Comparison of ENCODE assay signal across 13 mouse cellular contexts in the genomic region with DNA sequence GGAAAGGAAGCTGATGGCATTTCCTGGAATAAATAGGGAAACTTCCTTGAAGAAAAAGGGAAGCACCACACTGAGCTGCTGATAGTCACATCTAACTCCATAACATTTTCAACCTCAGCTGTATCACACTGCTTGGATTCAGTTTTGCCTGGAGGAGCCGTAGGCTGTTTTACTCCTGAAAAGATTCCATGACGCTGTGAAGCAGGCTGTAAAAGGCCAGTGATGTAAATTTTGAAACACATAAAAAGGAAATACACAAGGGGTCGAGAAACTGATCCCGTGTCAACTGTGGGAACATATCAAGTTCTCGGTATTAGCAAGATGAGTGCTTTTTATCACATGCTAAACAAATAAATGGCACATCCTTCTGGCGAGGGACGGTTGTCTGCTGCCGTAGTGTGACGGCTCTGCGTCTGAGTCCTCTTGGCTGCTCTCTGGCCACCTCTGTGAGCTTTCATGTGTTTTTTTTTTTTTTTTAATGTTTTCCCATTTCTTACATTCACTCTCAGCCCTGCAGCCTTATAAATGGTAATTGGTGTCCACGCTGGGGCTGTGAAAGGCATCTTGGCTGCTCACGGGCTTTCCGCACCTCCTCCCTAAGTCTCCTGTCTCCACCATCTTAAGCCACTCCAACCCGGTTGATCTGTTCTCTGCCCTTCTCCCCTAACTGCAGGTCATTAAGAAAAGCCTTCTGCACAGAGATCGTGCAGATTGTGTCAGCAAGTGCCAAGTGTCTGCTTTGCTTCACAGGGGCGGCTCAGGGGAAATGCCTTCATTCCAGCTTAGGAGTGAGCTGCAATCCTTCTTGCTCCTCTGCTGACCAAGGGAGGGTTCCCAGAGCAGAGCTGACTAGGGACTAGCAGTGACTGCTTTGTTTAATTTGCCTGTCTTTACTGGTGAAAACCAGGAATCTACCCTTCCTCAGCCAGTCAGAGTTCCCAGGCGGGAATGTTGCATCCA.
A peak's percentile ranks its signal among the peaks of the same experiment; 100 is the strongest.
DNase-seq lines count a peak whose midpoint lies in the region; ATAC-seq and TF ChIP-seq lines count a peak whose summit lies in the region.
"Had no signal": no experiment of that assay in that cellular context is flagged by ENCODE, and none has a peak within 500 bp of the region (broad histone marks: within the 10 kb centered on the region; RNA-seq: fewer than 3 reads in every experiment).

No protein-coding gene starts in this region.

- no peak for TF ChIP-seq CTCF in brain, embryonic 14.5 days (IDR thresholded peaks at IDR 0.05; ENCODE audit: borderline replicate concordance, extremely low read depth, insufficient read depth, insufficient read length)

- DNase-seq in heart, adult 11 months = peak; percentile 50
- no peak for DNase-seq in heart, postnatal 14 days
- peak; percentile 30 for DNase-seq in brain, embryonic 14.5 days (ENCODE audit: low read depth)
- no peak for DNase-seq in liver
- no peak for DNase-seq in thymus, adult 18-20 months
- DNase-seq: adrenal gland, adult 2 months; cerebellum, adult 8-10 months had no signal

- H3K27me3 ChIP-seq in kidney, embryonic 14.5 days (ENCODE audit: control insufficient read depth, insufficient read depth, low read length) = no peaks in the 10 kb centered on the region
- no peaks in the 10 kb centered on the region for H3K27me3 ChIP-seq in kidney, embryonic 16.5 days (ENCODE audit: insufficient read depth, low read length)
- peaks cover 20% of the 10 kb centered on the region; the same call in 1 of the 2 replicates for H3K27me3 ChIP-seq in limb, embryonic 13.5 days
- H3K27me3 ChIP-seq: liver, embryonic 12.5 days had no signal

- no peak for ATAC-seq in kidney, embryonic 14.5 days (ENCODE audit: low FRiP score, low TSS enrichment)
- ATAC-seq in kidney, embryonic 16.5 days (ENCODE audit: low FRiP score, low TSS enrichment) = no peak
- peak; percentile 72; the same call in 1 of the 2 replicates for ATAC-seq in limb, embryonic 13.5 days (ENCODE audit: low FRiP score, low read depth)
- ATAC-seq: liver, embryonic 12.5 days had no signal

- H3K9ac ChIP-seq in kidney, embryonic 14.5 days (ENCODE audit: low read depth, low read length) = no peak overlapping the region; the same call in 1 of the 2 replicates
- no peak overlapping the region for H3K9ac ChIP-seq in kidney, embryonic 16.5 days (replicated peaks; ENCODE audit: low read length)
- H3K9ac ChIP-seq in limb, embryonic 13.5 days = no peak overlapping the region
- H3K9ac ChIP-seq: embryonic facial prominence, embryonic 13.5 days; liver, embryonic 12.5 days had no signal

- WGBS in kidney, embryonic 14.5 days = 26% methylated on average over 17 of the region's 17 CpGs
- 29% methylated on average over 17 of the region's 17 CpGs for WGBS in kidney, embryonic 16.5 days
- WGBS in limb, embryonic 13.5 days = 21% methylated on average over 17 of the region's 17 CpGs

- H3K4me1 ChIP-seq in kidney, embryonic 14.5 days (ENCODE audit: control insufficient read depth, insufficient read depth, low read length) = peaks cover 10% of the 10 kb centered on the region; the same call in 1 of the 2 replicates
- 0 out of 2 replicates have a peak, but pooled peaks cover 9% of the 10 kb centered on the region for H3K4me1 ChIP-seq in kidney, embryonic 16.5 days (ENCODE audit: insufficient read depth, low read length)
- peaks cover 34% of the 10 kb centered on the region for H3K4me1 ChIP-seq in limb, embryonic 13.5 days
- H3K4me1 ChIP-seq: liver, embryonic 12.5 days had no signal

- intact Hi-C loops in heart, postnatal 14 days (cut with DNase I) = no loop called here

- H3K9me3 ChIP-seq in kidney, embryonic 14.5 days (ENCODE audit: control insufficient read depth, low read length) = no peaks in the 10 kb centered on the region
- no peaks in the 10 kb centered on the region for H3K9me3 ChIP-seq in kidney, embryonic 16.5 days (ENCODE audit: low read length)
- H3K9me3 ChIP-seq in limb, embryonic 13.5 days = no peaks in the 10 kb centered on the region
- H3K9me3 ChIP-seq: embryonic facial prominence, embryonic 13.5 days; liver, embryonic 12.5 days had no signal

- no peak overlapping the region for H3K27ac ChIP-seq in kidney, embryonic 14.5 days (ENCODE audit: low read depth, low read length)
- H3K27ac ChIP-seq in kidney, embryonic 16.5 days (ENCODE audit: low read length) = no peak overlapping the region
- H3K27ac ChIP-seq in limb, embryonic 13.5 days = peak overlapping the region; percentile 52
- H3K27ac ChIP-seq: embryonic facial prominence, embryonic 13.5 days; left cerebral cortex, adult 2 months; liver, embryonic 12.5 days had no signal

- no peak for TF ChIP-seq POLR2A in brain, embryonic 14.5 days (IDR thresholded peaks at IDR 0.05; ENCODE audit: borderline replicate concordance, extremely low read depth, insufficient read depth, insufficient read length, poor library complexity, severe bottlenecking)

- peak overlapping the region; percentile 15; the same call in 1 of the 2 replicates for H3K4me2 ChIP-seq in kidney, embryonic 14.5 days (replicated peaks; ENCODE audit: low read depth, low read length)
- no peak overlapping the region for H3K4me2 ChIP-seq in kidney, embryonic 16.5 days (replicated peaks; ENCODE audit: low read depth, low read length)
- H3K4me2 ChIP-seq in limb, embryonic 13.5 days (replicated peaks) = peak overlapping the region; percentile 44
- H3K4me2 ChIP-seq: embryonic facial prominence, embryonic 13.5 days; liver, embryonic 12.5 days had no signal

- no peaks in the 10 kb centered on the region for H3K36me3 ChIP-seq in kidney, embryonic 14.5 days (ENCODE audit: control insufficient read depth, insufficient read depth, low read length)
- H3K36me3 ChIP-seq in kidney, embryonic 16.5 days (ENCODE audit: insufficient read depth, low read length) = no peaks in the 10 kb centered on the region
- H3K36me3 ChIP-seq in limb, embryonic 13.5 days = no peaks in the 10 kb centered on the region
- H3K36me3 ChIP-seq: embryonic facial prominence, embryonic 13.5 days; liver, embryonic 12.5 days had no signal

- no peak overlapping the region for H3K4me3 ChIP-seq in kidney, embryonic 14.5 days (ENCODE audit: low read length)
- no peak overlapping the region for H3K4me3 ChIP-seq in kidney, embryonic 16.5 days (ENCODE audit: low read length)
- no peak overlapping the region for H3K4me3 ChIP-seq in limb, embryonic 13.5 days
- H3K4me3 ChIP-seq: embryonic facial prominence, embryonic 13.5 days; left cerebral cortex, adult 2 months; liver, embryonic 12.5 days had no signal

Comparison
In these comparisons a context has a peak if more than half of its experiments do, and no peak if none do; other contexts are left out.
1. DNase-seq: peak in heart, adult 11 months (single experiment) and brain, embryonic 14.5 days (single experiment); none in heart, postnatal 14 days (0 of 2), liver (single experiment) and thymus, adult 18-20 months (0 of 2).